Mouse (Mus musculus) natural killer cell, adult 2 months (primary cell): ENCODE measurements at regions not wholly inside any gene's neighbourhood (a gene's known extent, or its start where the extent isn't known, plus 50 kb on each side); places are given as distances from the start of the nearest gene placed in this dataset.

ENCODE experiments used
- DNase-seq, 2 experiments: peaks; one replicate each; pipeline ENCODE4 v3.0.0; 2022; ENCODE audit warnings: low spot score in 2 of 2

GRCm38 (mm10) chr3:35360515-35360914 is 393.4 kb upstream of the Atp11b start:
- no peak for DNase-seq

- no peak for DNase-seq
Measured at GRCm38 (mm10) chr3:35361086-35361485, 392.8 kb upstream of the Atp11b start.

DNA sequence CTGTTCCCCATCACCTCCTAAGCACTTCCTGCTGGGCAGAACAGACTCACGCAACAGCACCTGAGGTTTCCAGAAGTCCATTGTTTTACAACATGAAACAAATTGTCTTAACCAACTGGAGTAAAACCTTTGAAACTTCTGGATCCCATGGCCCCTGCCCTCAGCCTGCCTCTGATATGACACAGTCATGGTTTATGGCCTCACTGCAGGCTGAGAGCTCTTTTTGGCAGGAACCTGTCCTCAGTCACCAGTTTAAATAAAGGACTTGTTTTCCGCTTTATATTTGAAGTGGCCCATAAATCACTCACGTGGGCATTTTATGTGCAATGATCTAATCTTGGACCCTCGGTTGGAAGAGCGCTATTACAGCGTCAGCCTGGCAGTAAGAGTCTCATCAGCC is 388.5 kb upstream of the Atp11b start:
- DNase-seq, result no peak

- DNase-seq, result no peak
Measured at GRCm38 (mm10) chr3:35372276-35372675, 381.6 kb upstream of the Atp11b start.

GRCm38 (mm10) chr3:35387386-35387785 is 366.5 kb upstream of the Atp11b start:
- no peak for DNase-seq

DNA sequence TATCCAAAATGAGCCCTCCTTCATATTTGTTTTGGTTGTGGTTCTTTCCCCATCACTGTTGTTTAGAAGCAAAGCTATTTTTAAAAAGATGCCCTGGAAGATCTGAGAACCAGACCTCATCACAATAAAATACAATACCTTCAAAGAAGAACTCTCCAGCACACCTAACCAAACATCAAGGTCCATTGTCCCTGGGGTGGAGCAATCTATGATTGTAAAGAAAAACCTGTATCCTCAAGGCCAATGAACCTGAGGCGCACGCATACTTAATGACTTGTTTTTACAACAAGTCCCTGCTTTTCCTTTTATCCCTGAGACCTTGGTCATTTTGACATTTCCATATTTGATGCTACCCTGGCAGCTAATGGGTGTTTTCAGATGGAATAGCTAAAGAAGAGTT is 361.2 kb upstream of the Atp11b start:
- no peak for DNase-seq

DNA sequence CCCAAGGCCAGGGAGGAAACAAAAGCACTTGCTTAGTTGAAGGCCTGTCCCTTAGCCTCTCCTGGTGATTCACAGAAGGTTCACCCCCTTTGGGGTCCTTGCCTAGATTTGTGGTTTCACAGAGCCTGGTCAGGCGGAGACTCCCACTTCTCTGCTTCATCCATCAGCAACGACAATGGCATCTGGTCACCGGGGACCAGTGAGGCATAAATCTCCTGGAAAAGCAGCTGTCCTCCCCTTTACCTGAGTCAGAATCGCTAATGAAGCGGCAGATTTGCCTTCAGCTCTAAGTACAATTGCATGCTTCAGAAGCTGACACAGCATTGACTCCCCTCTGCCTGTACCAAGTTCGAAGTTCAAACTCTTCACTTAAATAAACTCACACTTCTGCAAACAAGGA is 353.7 kb upstream of the Atp11b start:
- DNase-seq, result no peak

DNA sequence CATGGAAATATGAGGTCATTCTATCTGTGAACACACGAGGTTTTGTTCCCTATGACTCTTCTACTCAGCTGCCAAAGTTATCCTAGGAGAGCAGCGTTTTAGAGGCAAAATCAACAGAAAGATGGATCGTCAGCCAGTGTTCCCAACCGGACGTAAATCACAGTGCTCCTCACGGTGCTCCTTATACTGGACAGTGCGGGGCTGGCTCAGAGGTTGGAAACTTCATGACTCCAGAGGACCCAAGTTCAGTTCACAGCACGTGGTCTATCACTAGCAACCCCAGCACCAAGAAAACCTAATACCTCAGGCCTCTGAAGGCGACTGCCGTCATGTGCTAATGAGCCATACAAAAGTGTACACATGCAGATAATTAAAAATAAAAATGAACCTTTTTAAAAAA is 351.2 kb upstream of the Atp11b start:
- DNase-seq, result no peak

GRCm38 (mm10) chr3:35403952-35404351 is 350.0 kb upstream of the Atp11b start:
- no peak for DNase-seq

DNA sequence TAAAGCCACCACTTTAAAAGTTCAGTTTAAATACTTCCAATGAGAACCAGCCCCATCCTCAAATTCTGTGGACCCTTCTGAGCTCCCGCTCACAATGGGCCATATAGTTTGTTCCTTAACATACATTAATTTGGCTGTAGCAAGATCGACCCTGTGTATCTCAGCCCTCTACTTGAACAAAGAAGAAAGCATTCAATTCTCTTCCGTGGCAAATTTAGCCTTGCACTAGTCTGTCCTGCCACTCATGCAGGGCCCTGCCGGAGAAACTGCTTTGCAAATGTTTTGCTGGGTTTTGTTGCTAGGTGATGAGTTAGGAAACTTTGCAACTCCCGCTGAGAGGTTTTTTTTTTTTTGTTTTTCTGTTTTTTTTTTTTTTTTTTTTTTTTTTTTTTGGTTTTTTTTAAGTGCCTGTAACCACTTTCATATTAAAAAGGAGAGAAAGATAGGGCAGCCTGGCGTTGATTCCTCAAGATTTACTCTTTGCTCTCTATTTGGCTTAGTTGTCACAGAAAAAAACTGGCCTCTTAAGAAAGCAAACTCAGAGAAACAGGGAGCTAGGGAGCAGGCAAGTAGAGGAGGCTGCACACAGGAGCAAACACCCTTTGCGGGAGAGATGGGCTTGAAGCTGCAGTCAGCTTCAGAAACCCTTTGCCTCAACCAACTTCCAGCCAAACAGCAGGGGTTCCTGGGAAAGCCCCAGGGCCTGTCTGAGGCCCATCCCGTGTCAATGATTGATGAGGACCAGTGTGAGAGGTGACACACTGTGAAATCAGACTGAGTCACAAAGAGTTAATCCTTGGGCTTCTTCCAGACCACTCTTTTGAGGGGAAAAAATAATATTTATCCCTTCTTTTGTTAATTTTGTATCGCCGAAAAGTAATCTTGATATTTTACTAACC is 349.2 kb upstream of the Atp11b start:
- no peak for DNase-seq

- no peak for DNase-seq
Measured at GRCm38 (mm10) chr3:35405621-35406079, 348.3 kb upstream of the Atp11b start.

DNA sequence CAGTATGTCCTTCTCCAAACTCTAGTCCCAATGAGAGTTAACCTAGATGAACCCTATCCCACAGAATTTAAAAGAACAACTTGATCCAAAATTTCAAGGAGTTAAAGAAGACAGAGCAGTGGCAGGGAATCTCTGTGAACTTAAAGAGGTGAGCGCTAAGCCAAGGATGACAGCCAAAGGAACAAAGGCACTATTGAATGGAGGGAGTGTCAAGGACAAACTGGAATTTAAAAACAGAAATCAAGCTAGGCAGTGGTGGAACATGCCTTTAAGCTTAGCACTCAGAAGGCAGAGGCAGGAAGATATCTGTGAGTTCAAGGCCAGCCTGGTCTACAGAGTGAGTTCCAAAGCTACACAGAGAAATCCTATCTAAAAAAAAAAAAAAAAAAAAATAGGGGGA is 316.2 kb upstream of the Atp11b start:
- no peak for DNase-seq

- DNase-seq, result no peak
Measured at GRCm38 (mm10) chr3:35462858-35463257, 291.0 kb upstream of the Atp11b start.

- no peak for DNase-seq
Measured at GRCm38 (mm10) chr3:35464212-35464911, 289.5 kb upstream of the Atp11b start.

GRCm38 (mm10) chr3:35465956-35466355 is 287.9 kb upstream of the Atp11b start:
- no peak for DNase-seq

- DNase-seq, result no peak
Measured at GRCm38 (mm10) chr3:35473351-35473750, 280.6 kb upstream of the Atp11b start.

GRCm38 (mm10) chr3:35474361-35474760 is 279.5 kb upstream of the Atp11b start:
- no peak for DNase-seq

GRCm38 (mm10) chr3:35475326-35475725 is 278.6 kb upstream of the Atp11b start:
- no peak for DNase-seq

DNA sequence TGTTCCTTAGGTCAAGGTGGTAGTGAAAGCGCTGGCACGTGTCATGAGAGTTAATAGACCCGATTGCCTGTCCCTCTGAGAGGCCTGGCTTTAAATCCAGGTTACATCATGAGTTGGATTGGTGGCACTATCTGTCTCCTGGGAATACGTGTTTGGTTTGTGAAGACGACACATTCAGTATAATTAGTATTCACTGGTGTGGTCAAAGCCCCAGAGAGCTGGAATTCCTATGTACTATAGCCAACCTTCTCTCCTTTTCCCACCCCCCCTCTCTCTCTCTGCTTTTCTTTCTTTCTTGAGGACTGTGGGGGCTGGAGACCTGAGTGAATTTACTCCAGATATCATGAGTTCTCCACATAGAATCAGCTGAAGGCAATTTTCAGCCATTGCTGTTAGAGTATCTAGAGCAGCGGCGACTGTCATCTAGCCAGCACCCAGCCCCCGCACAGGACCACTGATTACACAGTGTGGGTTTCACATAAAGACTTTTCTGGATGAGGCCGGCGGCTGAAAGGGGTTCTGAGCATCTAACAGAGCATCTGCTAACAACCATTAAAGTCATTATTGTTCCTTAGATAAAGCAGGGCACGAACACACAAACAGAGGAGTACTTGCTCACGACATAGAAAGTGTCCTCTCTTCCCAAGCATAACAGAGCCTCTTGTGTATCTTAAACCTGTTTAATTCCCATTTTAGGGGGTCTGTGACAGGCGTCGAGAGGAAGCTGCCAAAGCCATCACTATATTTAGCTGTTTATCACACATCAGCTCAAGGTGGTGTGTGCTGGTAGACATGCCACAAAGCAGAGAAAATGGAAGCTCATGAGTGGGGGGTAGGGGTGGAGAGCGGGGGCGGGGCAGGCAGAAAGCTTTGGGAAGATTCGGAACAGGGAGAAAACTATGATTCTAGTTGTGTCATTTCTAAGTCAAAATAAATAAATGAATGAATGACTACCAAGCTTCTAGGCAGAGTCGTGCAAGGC is 272.9 kb upstream of the Atp11b start:
- DNase-seq, result no peak

DNA sequence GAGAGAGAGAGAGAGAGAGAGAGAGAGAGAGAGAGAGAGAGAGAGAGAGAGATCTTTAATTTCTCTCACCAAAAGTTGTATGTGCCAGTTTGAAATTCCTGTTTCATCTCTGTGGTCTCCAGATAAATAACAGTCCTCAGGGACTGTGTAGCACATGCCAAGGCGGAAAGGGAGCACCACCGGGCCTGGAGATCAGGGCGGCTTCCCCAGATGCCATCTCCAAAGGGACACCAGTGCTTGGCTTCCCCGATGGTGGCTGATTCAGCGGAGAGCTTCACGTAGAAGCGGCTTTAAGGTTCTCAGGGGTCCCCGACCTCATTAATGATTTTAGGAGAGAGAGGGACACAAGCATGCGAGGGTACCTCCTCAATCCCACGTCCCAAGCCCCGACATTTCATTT is 272.1 kb upstream of the Atp11b start:
- DNase-seq, result no peak

DNA sequence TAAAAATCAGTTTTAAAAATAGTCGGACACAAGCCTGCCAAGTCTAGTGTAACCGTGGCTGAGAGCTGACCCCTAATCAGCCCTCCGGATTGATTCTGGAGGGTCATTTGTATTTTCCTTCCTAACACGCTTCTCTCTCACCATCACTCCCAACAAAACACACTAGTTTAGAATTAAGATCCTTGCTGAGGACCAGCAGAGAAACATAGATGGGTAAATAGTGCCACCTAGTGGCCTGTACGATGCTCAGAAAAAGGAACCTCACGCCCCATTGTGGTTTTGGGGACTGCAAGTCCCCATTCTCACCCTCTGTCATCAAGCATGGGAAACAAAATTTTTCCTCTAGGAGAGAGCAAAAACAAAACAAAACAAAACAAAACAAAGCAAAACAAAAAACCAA is 271.6 kb upstream of the Atp11b start:
- DNase-seq, result peak in 1 of 2 experiments; percentile 7

- no peak for DNase-seq
Measured at GRCm38 (mm10) chr3:35482759-35483158, 271.1 kb upstream of the Atp11b start.
